Mouse (Mus musculus) forebrain, postnatal 0 days (tissue): Measurements from ENCODE around the gene Pdcl2. TPM values are rescaled to one million over a fixed set of nuclear protein-coding genes. Genes with fewer than 3 reads are reported as not detected.

ENCODE experiments used
- ATAC-seq: fragments of 200-750 bp; cut with Nextera tagmentation; 2 replicates; pipeline ENCODE4 v1.8.0; 2017; ENCODE audit warnings: mild to moderate bottlenecking, moderate library complexity
- DNase-seq: peaks from one replicate; pipeline ENCODE4 v3.0.0-alpha.2; 2015
- H3K27ac ChIP-seq: fragments of 300-500 bp; sonication (generic); 2 replicates; pipeline ENCODE4 v1.5.1; 2014; ENCODE audit warnings: low read depth, mild to moderate bottlenecking, antibody characterized with exemption, low read length, moderate library complexity, mixed read lengths
- H3K27me3 ChIP-seq: fragments of 300-500 bp; sonication (generic); 2 replicates; pipeline ENCODE4 v1.6.1; 2014; ENCODE audit warnings: mild to moderate bottlenecking, low read length, mixed read lengths; ENCODE audit not compliant: insufficient read depth
- H3K36me3 ChIP-seq: fragments of 300-500 bp; sonication (generic); 2 replicates; pipeline ENCODE4 v1.6.1; 2014; ENCODE audit warnings: mild to moderate bottlenecking, moderate library complexity; ENCODE audit not compliant: insufficient read depth
- H3K4me1 ChIP-seq: fragments of 300-500 bp; sonication (generic); 2 replicates; pipeline ENCODE4 v1.6.1; 2014; ENCODE audit warnings: antibody characterized with exemption; ENCODE audit not compliant: insufficient read depth
- H3K4me2 ChIP-seq: fragments of 300-500 bp; sonication (generic); 2 replicates; pipeline ENCODE4 v1.6.1; 2014; ENCODE audit warnings: low read depth, mild to moderate bottlenecking, moderate library complexity
- H3K4me3 ChIP-seq: fragments of 300-500 bp; sonication (generic); 2 replicates; pipeline ENCODE4 v1.5.1; 2014; ENCODE audit warnings: low read depth, low read length, mixed read lengths
- H3K9ac ChIP-seq: fragments of 300-500 bp; sonication (generic); 2 replicates; pipeline ENCODE4 v1.6.1; 2014; ENCODE audit warnings: mild to moderate bottlenecking
- H3K9me3 ChIP-seq: fragments of 300-500 bp; sonication (generic); 2 replicates; pipeline ENCODE4 v1.6.1; 2016; ENCODE audit warnings: low read length
- CTCF ChIP-seq: sonication (generic); IDR thresholded peaks from 2 replicates; pipeline ENCODE4 v1.5.1; 2016; ENCODE audit warnings: antibody characterized with exemption, control low read depth, low read depth
- WGBS: fragments of 180-500 bp; shearing (Covaris S2); extraction: QIAGEN DNeasy Blood & Tissue Kit; methylation state at CpG from one replicate; pipeline ENCODE4 v1.1.7; 2014; 5-methylcytosine and 5-hydroxymethylcytosine counted together
- polyA plus RNA-seq: library from polyadenylated mRNA; unstranded; fragments of >200 nt; fragmentation: Nextera tagmentation; extraction: Ambion mirVana; gene quantifications from 2 replicates; pipeline ENCODE4 v1.2.1, GENCODE M21; 2015
- total RNA-seq: library from RNA; depleted of rRNA; stranded (reverse); fragments of >200 nt; gene quantifications from 2 replicates; pipeline ENCODE4 v1.2.3, GENCODE M21; 2014

Gene Pdcl2
- total and polyA plus RNA-seq, 2 experiments from 2014 or later, result not detected

GRCm38 (mm10) chr5:76351953-76352611 is 21.1 kb upstream of the Pdcl2 start:
- peak; percentile 93 for ATAC-seq
- H3K4me1 ChIP-seq, result no peaks in the 10 kb centered on the region
- no peaks in the 10 kb centered on the region for H3K36me3 ChIP-seq
- no peaks in the 10 kb centered on the region for H3K9me3 ChIP-seq
- no peak overlapping the region for H3K4me2 ChIP-seq
- peak; percentile 47 for DNase-seq
- peak; percentile 42; the same call in 1 of the 2 replicates for TF ChIP-seq CTCF
- 11% methylated on average over 7 of the region's 7 CpGs for WGBS
- H3K9ac ChIP-seq, result no peak overlapping the region
- no peak overlapping the region for H3K27ac ChIP-seq
- H3K4me3 ChIP-seq, result no peak overlapping the region
- H3K27me3 ChIP-seq, result no peaks in the 10 kb centered on the region

- Histone ChIP-seq H3K27ac (no peak overlapping the region), H3K4me2 (no peak overlapping the region), H3K36me3 (no peaks in the 10 kb centered on the region), H3K9me3 (no peaks in the 10 kb centered on the region), H3K4me1 (no peaks in the 10 kb centered on the region), H3K4me3 (no peak overlapping the region), H3K9ac (no peak overlapping the region), H3K27me3 (no peaks in the 10 kb centered on the region)
- DNase-seq (no peak), ATAC-seq (no peak)
- 74% methylated on average over 5 of the region's 5 CpGs for WGBS
- no peak for TF ChIP-seq CTCF
Measured at GRCm38 (mm10) chr5:76351537-76351936, 20.6 kb upstream of the Pdcl2 start.

GRCm38 (mm10) chr5:76346137-76346536 is 15.2 kb upstream of the Pdcl2 start:
- DNase-seq (peak; percentile 56), ATAC-seq (peak; percentile 89)
- 19% methylated on average over 2 of the region's 2 CpGs for whole genome bisulfite sequencing
- H3K36me3 ChIP-seq, result no peaks in the 10 kb centered on the region
- no peaks in the 10 kb centered on the region for H3K27me3 ChIP-seq
- TF ChIP-seq CTCF, result no peak
- H3K9me3 ChIP-seq, result no peaks in the 10 kb centered on the region
- H3K27ac ChIP-seq, result no peak overlapping the region
- no peak overlapping the region for H3K9ac ChIP-seq
- H3K4me3 ChIP-seq, result no peak overlapping the region
- H3K4me1 ChIP-seq, result no peaks in the 10 kb centered on the region
- H3K4me2 ChIP-seq, result no peak overlapping the region

GRCm38 (mm10) chr5:76340931-76341330 is 10.0 kb upstream of the Pdcl2 start:
- ATAC-seq (no peak), DNase-seq (no peak)
- H3K4me3 ChIP-seq, result no peak overlapping the region
- no peak overlapping the region for H3K4me2 ChIP-seq
- TF ChIP-seq CTCF, result no peak
- H3K9ac ChIP-seq, result no peak overlapping the region
- no peak overlapping the region for H3K27ac ChIP-seq
- no peaks in the 10 kb centered on the region for H3K36me3 ChIP-seq
- H3K27me3 ChIP-seq, result no peaks in the 10 kb centered on the region
- WGBS, result 81% methylated on average over 2 of the region's 2 CpGs
- H3K9me3 ChIP-seq, result no peaks in the 10 kb centered on the region
- H3K4me1 ChIP-seq, result no peaks in the 10 kb centered on the region

GRCm38 (mm10) chr5:76337100-76337499 is 6.1 kb upstream of the Pdcl2 start:
- WGBS, result 85% methylated on average over 8 of the region's 8 CpGs
- Histone ChIP-seq H3K27ac (no peak overlapping the region), H3K36me3 (no peaks in the 10 kb centered on the region), H3K4me1 (no peaks in the 10 kb centered on the region), H3K9ac (no peak overlapping the region), H3K27me3 (no peaks in the 10 kb centered on the region), H3K4me2 (no peak overlapping the region), H3K9me3 (no peaks in the 10 kb centered on the region), H3K4me3 (no peak overlapping the region)
- ATAC-seq (no peak), DNase-seq (no peak)
- TF ChIP-seq CTCF, result no peak

- WGBS, result 54% methylated on average over 4 of the region's 4 CpGs
- Histone ChIP-seq H3K4me2 (no peak overlapping the region), H3K4me3 (no peak overlapping the region), H3K27ac (no peak overlapping the region), H3K4me1 (no peaks in the 10 kb centered on the region), H3K36me3 (no peaks in the 10 kb centered on the region), H3K9ac (no peak overlapping the region), H3K9me3 (no peaks in the 10 kb centered on the region), H3K27me3 (no peaks in the 10 kb centered on the region)
- TF ChIP-seq CTCF, result no peak
- ATAC-seq (no peak), DNase-seq (no peak)
Measured at GRCm38 (mm10) chr5:76333833-76334232, 2.9 kb upstream of the Pdcl2 start.

- DNase-seq, result no peak
Measured at GRCm38 (mm10) chr5:76327296-76327695, 3.7 kb downstream of the Pdcl2 start.

More at GRCm38 (mm10) chr5:76327296-76327695, 3.7 kb downstream of the Pdcl2 start:
- H3K36me3 ChIP-seq, result no peaks in the 10 kb centered on the region
- no peaks in the 10 kb centered on the region for H3K4me1 ChIP-seq
- H3K9ac ChIP-seq, result no peak overlapping the region
- no peak for ATAC-seq
- H3K9me3 ChIP-seq, result no peaks in the 10 kb centered on the region
- no peaks in the 10 kb centered on the region for H3K27me3 ChIP-seq
- no peak for TF ChIP-seq CTCF
- 35% methylated on average over 2 of the region's 2 CpGs for WGBS
- H3K4me2 ChIP-seq, result no peak overlapping the region
- H3K4me3 ChIP-seq, result no peak overlapping the region
- H3K27ac ChIP-seq, result no peak overlapping the region
